Mouse (Mus musculus) midbrain, embryonic 12.5 days (tissue): ENCODE results near the gene Bbs12. TPM values are rescaled to one million over a fixed set of nuclear protein-coding genes. Genes with fewer than 3 reads are reported as not detected.

Source experiments
- ATAC-seq: fragments of 200-750 bp; cut with Nextera tagmentation; 2 replicates; pipeline ENCODE4 v1.8.0; 2017; ENCODE audit warnings: low read depth, moderate TSS enrichment, moderate library complexity; ENCODE audit not compliant: low FRiP score
- H3K27ac ChIP-seq: fragments of 300-500 bp; sonication (generic); replicated peaks from 2 replicates; pipeline ENCODE4 v1.5.1; 2016; ENCODE audit warnings: mild to moderate bottlenecking
- H3K27me3 ChIP-seq: fragments of 300-500 bp; sonication (generic); 2 replicates; pipeline ENCODE4 v1.6.1; 2016; ENCODE audit warnings: mild to moderate bottlenecking
- H3K36me3 ChIP-seq: fragments of 300-500 bp; sonication (generic); 2 replicates; pipeline ENCODE4 v1.6.1; 2016
- H3K4me1 ChIP-seq: fragments of 300-500 bp; sonication (generic); 2 replicates; pipeline ENCODE4 v1.6.1; 2016
- H3K4me2 ChIP-seq: fragments of 300-500 bp; sonication (generic); replicated peaks from 2 replicates; pipeline ENCODE4 v1.6.1; 2016; ENCODE audit warnings: mild to moderate bottlenecking, moderate library complexity
- H3K4me3 ChIP-seq: fragments of 300-500 bp; sonication (generic); 2 replicates; pipeline ENCODE4 v1.5.1; 2016; ENCODE audit warnings: mild to moderate bottlenecking
- H3K9ac ChIP-seq: fragments of 300-500 bp; sonication (generic); replicated peaks from 2 replicates; pipeline ENCODE4 v1.6.1; 2016; ENCODE audit warnings: mild to moderate bottlenecking, moderate library complexity
- H3K9me3 ChIP-seq: fragments of 300-500 bp; sonication (generic); 2 replicates; pipeline ENCODE4 v1.6.1; 2016; ENCODE audit warnings: mild to moderate bottlenecking
- WGBS: fragments of 180-500 bp; shearing (Covaris S2); methylation state at CpG from one replicate; pipeline ENCODE4 v1.1.7; 2016; 5-methylcytosine and 5-hydroxymethylcytosine counted together
- polyA plus RNA-seq: library from polyadenylated mRNA; unstranded; fragments of >200 nt; fragmentation: Nextera tagmentation; extraction: Ambion mirVana; gene quantifications from 2 replicates; pipeline ENCODE4 v1.2.1, GENCODE M21; 2016

Gene Bbs12
- polyA plus RNA-seq, 1 experiment from 2014 or later, result 7.2 TPM

GRCm38 (mm10) chr3:37329963-37330362 lies 17.6 kb downstream of the Bbs12 start:
- no peak overlapping the region for H3K27ac ChIP-seq
- H3K4me2 ChIP-seq, result no peak overlapping the region
- no peaks in the 10 kb centered on the region for H3K36me3 ChIP-seq
- no peak overlapping the region for H3K9ac ChIP-seq
- WGBS, result 88% methylated on average over 1 of the region's 1 CpGs
- no peaks in the 10 kb centered on the region for H3K27me3 ChIP-seq
- no peak overlapping the region for H3K4me3 ChIP-seq
- ATAC-seq, result no peak
- no peaks in the 10 kb centered on the region for H3K9me3 ChIP-seq
- no peaks in the 10 kb centered on the region for H3K4me1 ChIP-seq

DNA sequence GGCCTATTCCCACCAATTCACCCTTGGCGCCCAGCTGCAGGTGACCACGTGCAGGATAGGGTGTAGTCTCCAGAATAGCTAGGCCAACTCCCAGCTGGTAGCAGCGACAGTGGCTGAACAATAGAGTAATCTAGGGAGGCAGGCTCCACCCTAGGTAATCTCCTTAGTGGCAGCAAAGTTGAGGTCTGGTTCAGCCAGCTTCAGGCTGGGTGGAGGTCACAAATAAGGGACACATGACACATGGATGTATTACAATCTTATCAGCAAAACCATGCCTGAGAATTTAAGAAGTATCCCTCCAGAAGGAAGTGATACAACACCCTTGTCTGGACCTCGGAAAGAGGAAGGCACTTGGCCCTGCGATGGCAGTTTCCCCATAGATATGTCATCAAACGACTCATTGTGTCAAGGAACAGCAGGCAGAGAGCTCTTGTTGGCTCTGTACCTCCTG lies 19.7 kb downstream of the Bbs12 start:
- Histone ChIP-seq H3K27me3 (no peaks in the 10 kb centered on the region), H3K27ac (no peak overlapping the region), H3K4me1 (no peaks in the 10 kb centered on the region), H3K4me2 (no peak overlapping the region), H3K9me3 (no peaks in the 10 kb centered on the region), H3K4me3 (no peak overlapping the region), H3K36me3 (no peaks in the 10 kb centered on the region), H3K9ac (no peak overlapping the region)
- WGBS, result 64% methylated on average over 6 of the region's 6 CpGs
- ATAC-seq, result no peak

DNA sequence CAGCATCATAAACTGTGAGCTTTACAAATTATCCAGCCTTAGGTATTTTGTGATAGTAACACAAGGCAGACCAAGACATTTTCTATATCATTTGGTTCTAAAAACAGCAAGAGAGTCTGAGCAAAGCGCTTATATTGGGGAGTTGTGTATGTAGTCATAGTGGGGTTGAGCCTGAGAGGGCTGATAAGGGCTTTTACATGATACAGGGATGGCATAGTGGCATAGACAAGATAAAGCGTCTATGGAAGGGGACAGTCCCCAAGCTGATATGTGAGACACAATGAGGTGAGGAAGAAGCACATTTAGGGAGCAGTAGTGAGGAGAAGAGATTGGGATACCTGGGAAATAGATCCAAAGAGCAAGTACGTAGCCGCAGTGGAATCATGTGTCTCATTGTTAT lies 21.7 kb downstream of the Bbs12 start:
- H3K4me3 ChIP-seq, result no peak overlapping the region
- H3K4me2 ChIP-seq, result no peak overlapping the region
- H3K27me3 ChIP-seq, result no peaks in the 10 kb centered on the region
- no peak for ATAC-seq
- H3K9me3 ChIP-seq, result no peaks in the 10 kb centered on the region
- 89% methylated on average over 4 of the region's 4 CpGs for WGBS
- no peak overlapping the region for H3K27ac ChIP-seq
- no peak overlapping the region for H3K9ac ChIP-seq
- H3K4me1 ChIP-seq, result no peaks in the 10 kb centered on the region
- no peaks in the 10 kb centered on the region for H3K36me3 ChIP-seq

GRCm38 (mm10) chr3:37341110-37341509 lies 28.8 kb downstream of the Bbs12 start:
- Histone ChIP-seq H3K36me3 (no peaks in the 10 kb centered on the region), H3K4me3 (no peak overlapping the region), H3K27me3 (no peaks in the 10 kb centered on the region; the same call in 1 of the 2 replicates), H3K9me3 (no peaks in the 10 kb centered on the region), H3K4me1 (no peaks in the 10 kb centered on the region), H3K27ac (no peak overlapping the region), H3K9ac (no peak overlapping the region), H3K4me2 (no peak overlapping the region)
- 64% methylated on average over 5 of the region's 5 CpGs for WGBS
- ATAC-seq, result no peak

- H3K4me1 ChIP-seq, result peaks cover under 1% of the 10 kb centered on the region; the same call in 1 of the 2 replicates
- ATAC-seq, result no peak
- H3K36me3 ChIP-seq, result no peaks in the 10 kb centered on the region
- H3K9ac ChIP-seq, result no peak overlapping the region
- WGBS, result 80% methylated on average over 5 of the region's 5 CpGs
- no peak overlapping the region for H3K4me2 ChIP-seq
- H3K27ac ChIP-seq, result no peak overlapping the region
- no peak overlapping the region for H3K4me3 ChIP-seq
- H3K27me3 ChIP-seq, result peaks cover 14% of the 10 kb centered on the region
- H3K9me3 ChIP-seq, result no peaks in the 10 kb centered on the region
These were observed 30.5 kb downstream of the Bbs12 start for GRCm38 (mm10) chr3:37342811-37343210.

DNA sequence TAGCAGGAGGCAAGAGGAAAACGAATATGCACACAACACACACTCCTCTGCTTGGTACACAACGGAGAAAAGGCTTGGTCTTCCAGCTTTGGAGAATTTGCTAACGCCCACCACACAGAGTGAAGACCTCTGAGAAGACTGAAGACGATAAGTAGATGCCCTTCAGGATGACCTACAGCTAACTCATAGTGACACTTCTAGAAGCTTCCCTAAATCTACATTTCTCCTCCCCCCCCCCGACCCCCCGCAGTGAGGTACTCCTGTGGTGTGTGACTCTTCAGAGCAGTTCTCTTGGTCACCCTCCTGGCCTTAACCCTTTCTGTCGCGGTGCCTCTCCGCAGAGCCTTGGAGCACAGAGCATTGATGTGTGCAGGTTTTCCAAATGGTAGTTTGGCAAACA lies 35.3 kb downstream of the Bbs12 start:
- H3K27me3 ChIP-seq, result peaks cover 35% of the 10 kb centered on the region
- H3K9me3 ChIP-seq, result no peaks in the 10 kb centered on the region
- H3K4me2 ChIP-seq, result peak overlapping the region; percentile 100
- H3K27ac ChIP-seq, result no peak overlapping the region
- 0 out of 2 replicates have a peak, but pooled peaks have one; percentile 46 for ATAC-seq
- peaks cover 9% of the 10 kb centered on the region for H3K4me1 ChIP-seq
- no peaks in the 10 kb centered on the region for H3K36me3 ChIP-seq
- no peak overlapping the region for H3K4me3 ChIP-seq
- WGBS, result 33% methylated on average over 9 of the region's 9 CpGs
- no peak overlapping the region for H3K9ac ChIP-seq

- peak within 1 kb of the TSS; percentile 72 for H3K9ac ChIP-seq
- WGBS, result 1% methylated on average over 69 of the region's 75 CpGs
- H3K4me2 ChIP-seq, result peak within 1 kb of the TSS; percentile 100
- peak within 1 kb of the TSS; percentile 74 for H3K4me3 ChIP-seq
- H3K9me3 ChIP-seq, result no peaks in the 10 kb centered on the region
- ATAC-seq, result peak; percentile 83
- H3K27me3 ChIP-seq, result peaks cover 35% of the 10 kb centered on the region
- H3K4me1 ChIP-seq, result peaks cover 9% of the 10 kb centered on the region
- no peak within 1 kb of the TSS for H3K27ac ChIP-seq
- no peaks in the 10 kb centered on the region for H3K36me3 ChIP-seq
These were observed 36.1 kb downstream of the Bbs12 start, which contains the start of gene Fgf2 for GRCm38 (mm10) chr3:37348221-37349165. Gene Fgf2, plus strand, starts transcription at chr3:37348346.

- H3K27me3 ChIP-seq, result peaks cover 35% of the 10 kb centered on the region
- H3K27ac ChIP-seq, result no peak overlapping the region
- H3K4me3 ChIP-seq, result peak overlapping the region; percentile 74
- no peak for ATAC-seq
- peak overlapping the region; percentile 100 for H3K4me2 ChIP-seq
- H3K4me1 ChIP-seq, result peaks cover 9% of the 10 kb centered on the region
- peak overlapping the region; percentile 72 for H3K9ac ChIP-seq
- H3K9me3 ChIP-seq, result no peaks in the 10 kb centered on the region
- whole genome bisulfite sequencing, result 15% methylated on average over 8 of the region's 8 CpGs
- H3K36me3 ChIP-seq, result no peaks in the 10 kb centered on the region
These were observed 36.8 kb downstream of the Bbs12 start for GRCm38 (mm10) chr3:37349166-37349548.

DNA sequence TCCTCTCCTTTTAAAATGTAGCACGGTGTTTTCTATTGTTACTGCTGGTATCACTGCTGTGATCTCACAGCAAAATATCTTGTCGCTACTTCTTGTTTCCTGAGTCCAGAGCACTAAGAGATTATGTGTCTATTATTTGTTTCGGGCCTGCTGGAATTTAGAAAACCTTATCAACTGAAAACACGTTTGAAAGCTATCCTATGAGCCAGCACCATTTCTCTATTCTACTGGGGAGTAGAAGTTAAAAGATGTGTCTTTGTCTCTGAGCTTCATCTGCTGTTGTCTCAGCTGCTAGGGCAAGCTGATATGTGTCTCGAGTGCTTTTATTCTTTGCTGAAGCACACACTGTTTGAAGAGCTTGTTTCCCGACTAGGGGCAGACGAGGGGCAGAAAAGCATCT lies 38.0 kb downstream of the Bbs12 start:
- Histone ChIP-seq H3K27ac (no peak overlapping the region), H3K4me3 (no peak overlapping the region), H3K9ac (no peak overlapping the region), H3K4me1 (peaks cover 9% of the 10 kb centered on the region), H3K9me3 (no peaks in the 10 kb centered on the region), H3K36me3 (no peaks in the 10 kb centered on the region), H3K4me2 (no peak overlapping the region), H3K27me3 (peaks cover 35% of the 10 kb centered on the region)
- no peak for ATAC-seq
- WGBS, result 52% methylated on average over 7 of the region's 7 CpGs

DNA sequence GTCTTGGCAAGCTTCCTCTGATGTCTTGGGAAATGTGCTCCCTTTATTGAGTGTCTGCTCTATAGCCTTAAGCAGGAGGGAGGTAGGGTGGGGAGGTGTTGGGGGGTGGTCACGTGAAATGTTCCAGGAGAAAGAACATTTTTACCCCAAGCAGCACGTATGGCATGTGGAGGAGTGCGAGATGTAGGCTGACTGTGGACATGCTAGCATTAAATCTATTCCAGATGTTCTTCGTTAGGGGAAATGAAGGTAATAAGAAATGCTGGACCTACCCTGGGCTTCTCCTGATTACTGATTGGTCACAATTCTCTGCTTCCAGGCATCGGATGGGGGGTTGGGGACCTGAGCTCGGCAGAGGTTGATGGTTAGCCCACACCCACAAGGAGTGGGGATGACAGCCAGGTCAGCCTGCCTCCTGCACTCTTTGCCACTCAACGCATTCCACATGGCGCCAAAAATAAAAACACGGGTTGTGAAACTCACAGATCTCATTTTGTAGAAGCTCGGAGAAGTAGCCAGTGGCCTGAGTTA lies 41.7 kb downstream of the Bbs12 start:
- WGBS, result 82% methylated on average over 10 of the region's 10 CpGs
- H3K27ac ChIP-seq, result no peak overlapping the region
- peaks cover 9% of the 10 kb centered on the region for H3K27me3 ChIP-seq
- no peaks in the 10 kb centered on the region for H3K9me3 ChIP-seq
- H3K4me3 ChIP-seq, result no peak overlapping the region
- H3K9ac ChIP-seq, result no peak overlapping the region
- no peaks in the 10 kb centered on the region for H3K36me3 ChIP-seq
- no peak overlapping the region for H3K4me2 ChIP-seq
- H3K4me1 ChIP-seq, result peaks cover under 1% of the 10 kb centered on the region; the same call in 1 of the 2 replicates
- ATAC-seq, result no peak

GRCm38 (mm10) chr3:37354737-37355136 lies 42.4 kb downstream of the Bbs12 start:
- 94% methylated on average over 1 of the region's 1 CpGs for WGBS
- no peak overlapping the region for H3K27ac ChIP-seq
- no peaks in the 10 kb centered on the region for H3K9me3 ChIP-seq

DNA sequence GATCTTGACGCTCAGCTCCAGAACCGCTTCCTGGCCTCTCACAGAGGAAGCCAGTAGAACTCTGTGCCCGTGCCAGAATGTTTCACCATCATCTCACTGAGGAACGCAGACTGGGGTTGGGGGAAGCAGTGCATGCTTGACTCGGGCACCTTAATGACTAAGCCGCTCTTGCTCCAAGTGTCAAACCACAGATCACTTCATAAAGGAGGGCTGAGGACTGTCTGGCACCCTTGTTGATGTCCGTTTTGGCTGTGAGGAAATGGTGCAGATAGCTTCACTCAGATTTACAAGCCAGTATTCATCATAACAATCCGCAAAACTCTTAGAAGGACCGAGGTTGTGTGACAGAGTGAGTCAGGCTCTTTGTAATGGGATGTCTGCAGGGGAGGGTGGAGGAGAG lies 48.4 kb downstream of the Bbs12 start:
- 89% methylated on average over 9 of the region's 9 CpGs for WGBS
- Histone ChIP-seq H3K27me3 (no peaks in the 10 kb centered on the region), H3K36me3 (no peaks in the 10 kb centered on the region), H3K4me1 (no peaks in the 10 kb centered on the region), H3K4me3 (no peak overlapping the region), H3K9ac (no peak overlapping the region), H3K27ac (no peak overlapping the region), H3K4me2 (no peak overlapping the region), H3K9me3 (no peaks in the 10 kb centered on the region)
- no peak for ATAC-seq

More at GRCm38 (mm10) chr3:37354737-37355136, 42.4 kb downstream of the Bbs12 start:
- no peak for ATAC-seq
- H3K36me3 ChIP-seq, result no peaks in the 10 kb centered on the region
- H3K4me2 ChIP-seq, result no peak overlapping the region
- no peaks in the 10 kb centered on the region for H3K4me1 ChIP-seq
- H3K9ac ChIP-seq, result no peak overlapping the region
- H3K27me3 ChIP-seq, result peaks cover 2% of the 10 kb centered on the region
- H3K4me3 ChIP-seq, result no peak overlapping the region
